Mouse (Mus musculus): ENCODE data around the gene Kcnk13. TPM values are rescaled to one million over a fixed set of nuclear protein-coding genes. Genes with fewer than 3 reads are reported as not detected.

Kcnk13 gene
- polyA plus RNA-seq, 1 experiment from 2014 or later, result 1.5 TPM

- Histone ChIP-seq H3K4me2 (replicated peaks) (no peak overlapping the region), H3K9ac (no peak overlapping the region), H3K4me3 (no peak overlapping the region), H3K4me1 (no peaks in the 10 kb centered on the region), H3K9me3 (no peaks in the 10 kb centered on the region), H3K27ac (no peak overlapping the region), H3K36me3 (peaks cover 28% of the 10 kb centered on the region), H3K27me3 (no peaks in the 10 kb centered on the region)
- WGBS, result 87% methylated on average over 6 of the region's 6 CpGs
- ATAC-seq (ENCODE audit: insufficient number of reproducible peaks, insufficient read depth, low FRiP score, low TSS enrichment), result no peak
Observed at GRCm38 (mm10) chr12:99939179-99939578, 25.1 kb upstream of the Kcnk13 start.

- 94% methylated on average over 7 of the region's 7 CpGs for WGBS
- Histone ChIP-seq H3K27me3 (no peaks in the 10 kb centered on the region), H3K4me2 (replicated peaks) (no peak overlapping the region), H3K9ac (no peak overlapping the region), H3K36me3 (peaks cover 23% of the 10 kb centered on the region), H3K27ac (no peak overlapping the region), H3K4me3 (no peak overlapping the region), H3K4me1 (no peaks in the 10 kb centered on the region), H3K9me3 (no peaks in the 10 kb centered on the region)
- no peak for ATAC-seq (ENCODE audit: insufficient number of reproducible peaks, insufficient read depth, low FRiP score, low TSS enrichment)
Observed at GRCm38 (mm10) chr12:99940704-99941103, 23.6 kb upstream of the Kcnk13 start.

- Histone ChIP-seq H3K4me2 (replicated peaks) (no peak overlapping the region), H3K4me1 (no peaks in the 10 kb centered on the region), H3K9me3 (no peaks in the 10 kb centered on the region), H3K27ac (no peak overlapping the region), H3K4me3 (no peak overlapping the region), H3K9ac (no peak overlapping the region), H3K36me3 (peaks cover 24% of the 10 kb centered on the region), H3K27me3 (no peaks in the 10 kb centered on the region)
- ATAC-seq (ENCODE audit: insufficient number of reproducible peaks, insufficient read depth, low FRiP score, low TSS enrichment), result no peak
- WGBS, result 80% methylated on average over 8 of the region's 8 CpGs
Observed at GRCm38 (mm10) chr12:99942441-99942840, 21.9 kb upstream of the Kcnk13 start.

DNA sequence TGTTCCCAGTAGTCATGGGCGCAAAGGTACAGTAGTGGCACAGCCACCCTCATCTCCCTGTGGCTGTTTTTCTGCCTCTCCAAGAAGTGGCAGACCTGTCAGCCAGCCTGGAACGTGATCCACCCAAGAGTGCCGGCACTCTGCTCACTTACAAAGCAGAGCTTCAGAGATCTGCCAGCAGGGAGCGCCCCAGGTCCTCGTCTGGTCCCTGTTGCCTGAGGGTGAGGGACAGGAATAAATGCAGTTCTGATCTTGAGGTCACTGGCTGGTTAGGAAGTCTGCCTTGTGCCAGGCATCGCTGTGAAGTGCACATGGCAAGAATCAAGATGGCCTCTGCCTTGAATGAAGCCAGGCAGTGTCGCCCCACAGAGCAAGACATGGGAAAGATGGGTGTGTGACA, 11.4 kb upstream of the Kcnk13 start:
- no peaks in the 10 kb centered on the region for H3K27me3 ChIP-seq
- no peaks in the 10 kb centered on the region for H3K4me1 ChIP-seq
- H3K4me3 ChIP-seq, result no peak overlapping the region
- no peak for ATAC-seq (ENCODE audit: insufficient number of reproducible peaks, insufficient read depth, low FRiP score, low TSS enrichment)
- WGBS, result 49% methylated on average over 7 of the region's 7 CpGs
- H3K36me3 ChIP-seq, result 0 out of 2 replicates have a peak, but pooled peaks cover 11% of the 10 kb centered on the region
- no peak overlapping the region for H3K4me2 ChIP-seq (replicated peaks)
- no peaks in the 10 kb centered on the region for H3K9me3 ChIP-seq
- H3K27ac ChIP-seq, result no peak overlapping the region
- no peak overlapping the region for H3K9ac ChIP-seq

- 80% methylated on average over 7 of the region's 7 CpGs for WGBS
- no peak overlapping the region for H3K9ac ChIP-seq
- ATAC-seq (ENCODE audit: insufficient number of reproducible peaks, insufficient read depth, low FRiP score, low TSS enrichment), result no peak
- peaks cover 4% of the 10 kb centered on the region; the same call in 1 of the 2 replicates for H3K4me1 ChIP-seq
- H3K36me3 ChIP-seq, result 0 out of 2 replicates have a peak, but pooled peaks cover 6% of the 10 kb centered on the region
- H3K27ac ChIP-seq, result no peak overlapping the region
- peaks cover 4% of the 10 kb centered on the region; the same call in 1 of the 2 replicates for H3K27me3 ChIP-seq
- H3K4me3 ChIP-seq, result no peak overlapping the region
- H3K9me3 ChIP-seq, result no peaks in the 10 kb centered on the region
- H3K4me2 ChIP-seq (replicated peaks), result no peak overlapping the region
Observed at GRCm38 (mm10) chr12:99956411-99956810, 7.9 kb upstream of the Kcnk13 start.

- H3K27me3 ChIP-seq, result peaks cover 10% of the 10 kb centered on the region
- 60% methylated on average over 9 of the region's 9 CpGs for WGBS
- H3K4me3 ChIP-seq, result no peak overlapping the region
- H3K9ac ChIP-seq, result no peak overlapping the region
- H3K4me2 ChIP-seq (replicated peaks), result no peak overlapping the region
- no peak for ATAC-seq (ENCODE audit: insufficient number of reproducible peaks, insufficient read depth, low FRiP score, low TSS enrichment)
- H3K27ac ChIP-seq, result no peak overlapping the region
- H3K36me3 ChIP-seq, result 0 out of 2 replicates have a peak, but pooled peaks cover 6% of the 10 kb centered on the region
- no peaks in the 10 kb centered on the region for H3K9me3 ChIP-seq
- peaks cover 4% of the 10 kb centered on the region; the same call in 1 of the 2 replicates for H3K4me1 ChIP-seq
Observed at GRCm38 (mm10) chr12:99958068-99959060, 5.9 kb upstream of the Kcnk13 start.

- Histone ChIP-seq H3K9ac (no peak overlapping the region), H3K4me3 (no peak overlapping the region), H3K9me3 (no peaks in the 10 kb centered on the region), H3K27ac (no peak overlapping the region), H3K4me2 (replicated peaks) (no peak overlapping the region), H3K4me1 (peaks cover 7% of the 10 kb centered on the region), H3K27me3 (peaks cover 19% of the 10 kb centered on the region), H3K36me3 (0 out of 2 replicates have a peak, but pooled peaks cover 6% of the 10 kb centered on the region)
- ATAC-seq (ENCODE audit: insufficient number of reproducible peaks, insufficient read depth, low FRiP score, low TSS enrichment), result no peak
Observed at GRCm38 (mm10) chr12:99959291-99959690, 5.0 kb upstream of the Kcnk13 start.

- H3K9me3 ChIP-seq, result no peaks in the 10 kb centered on the region
- no peak overlapping the region for H3K9ac ChIP-seq
- no peak overlapping the region for H3K4me3 ChIP-seq
- ATAC-seq (ENCODE audit: insufficient number of reproducible peaks, insufficient read depth, low FRiP score, low TSS enrichment), result no peak
- WGBS, result 42% methylated on average over 10 of the region's 10 CpGs
- no peak overlapping the region for H3K27ac ChIP-seq
- H3K36me3 ChIP-seq, result 0 out of 2 replicates have a peak, but pooled peaks cover 6% of the 10 kb centered on the region
- peaks cover 25% of the 10 kb centered on the region for H3K27me3 ChIP-seq
- no peak overlapping the region for H3K4me2 ChIP-seq (replicated peaks)
- peaks cover 13% of the 10 kb centered on the region for H3K4me1 ChIP-seq
Observed at GRCm38 (mm10) chr12:99959930-99960329, 4.4 kb upstream of the Kcnk13 start.

DNA sequence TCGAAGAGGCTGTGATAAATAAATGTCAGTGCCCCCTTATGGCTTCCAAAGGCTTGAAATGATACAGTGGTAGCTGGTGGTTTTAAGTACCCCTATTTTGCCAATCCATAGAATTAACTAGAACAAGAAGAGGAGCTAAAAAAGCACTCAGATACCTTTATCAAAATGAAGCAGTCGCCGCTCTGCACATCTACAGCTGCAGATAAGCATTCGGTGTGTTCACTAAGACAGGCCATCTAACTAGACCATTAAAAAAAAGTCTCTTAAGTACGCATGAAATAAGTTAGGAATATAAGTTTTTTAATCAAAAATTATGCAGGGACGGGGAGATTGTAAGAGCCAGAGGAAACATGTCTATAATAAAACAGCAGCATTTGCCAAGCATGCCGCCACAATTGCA, 3.6 kb upstream of the Kcnk13 start:
- Histone ChIP-seq H3K27ac (no peak overlapping the region), H3K36me3 (0 out of 2 replicates have a peak, but pooled peaks cover 2% of the 10 kb centered on the region), H3K4me2 (replicated peaks) (no peak overlapping the region), H3K4me1 (peaks cover 18% of the 10 kb centered on the region), H3K27me3 (peaks cover 33% of the 10 kb centered on the region), H3K4me3 (no peak overlapping the region), H3K9me3 (no peaks in the 10 kb centered on the region), H3K9ac (no peak overlapping the region)
- no peak for ATAC-seq (ENCODE audit: insufficient number of reproducible peaks, insufficient read depth, low FRiP score, low TSS enrichment)
- 92% methylated on average over 7 of the region's 7 CpGs for WGBS

GRCm38 (mm10) chr12:99965203-99966115, 1.2 kb downstream of the Kcnk13 start:
- H3K27me3 ChIP-seq, result peaks cover 77% of the 10 kb centered on the region
- H3K36me3 ChIP-seq, result no peaks in the 10 kb centered on the region
- ATAC-seq (ENCODE audit: insufficient number of reproducible peaks, insufficient read depth, low FRiP score, low TSS enrichment), result no peak
- peak overlapping the region; percentile 94 for H3K4me2 ChIP-seq (replicated peaks)
- H3K9me3 ChIP-seq, result no peaks in the 10 kb centered on the region
- no peak overlapping the region for H3K27ac ChIP-seq
- WGBS, result under 1% methylated on average over 77 of the region's 77 CpGs
- H3K4me3 ChIP-seq, result peak overlapping the region; percentile 48
- H3K4me1 ChIP-seq, result peaks cover 29% of the 10 kb centered on the region
- peak overlapping the region; percentile 36 for H3K9ac ChIP-seq

DNA sequence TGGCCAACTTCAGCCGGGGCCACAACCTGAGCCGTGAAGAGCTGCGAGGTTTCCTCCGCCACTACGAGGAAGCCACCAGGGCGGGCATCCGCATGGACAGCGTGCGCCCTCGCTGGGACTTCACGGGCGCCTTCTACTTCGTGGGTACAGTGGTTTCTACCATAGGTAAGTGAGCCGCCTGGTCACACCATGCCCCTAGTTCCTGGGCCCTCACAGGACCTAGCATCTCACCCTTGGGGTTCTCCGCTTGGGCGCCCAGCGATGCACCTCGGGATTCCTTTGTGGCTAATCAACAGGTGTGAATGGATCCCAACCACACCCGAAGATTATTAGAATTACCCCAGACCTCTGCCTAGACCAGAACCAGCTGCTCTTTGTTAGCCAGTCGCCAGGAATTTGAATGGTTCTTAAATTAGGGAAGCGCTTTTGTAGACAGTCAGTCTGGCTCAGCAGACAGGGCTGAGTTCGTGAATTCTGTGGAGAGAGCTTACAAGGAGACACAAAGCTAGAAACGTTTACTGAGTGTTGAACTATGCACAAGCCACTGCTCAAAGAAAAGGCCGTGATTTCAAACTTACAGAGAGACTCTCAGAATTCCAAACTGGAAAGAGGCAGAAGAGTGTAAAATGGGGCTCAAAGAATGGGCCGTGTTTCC, 1.9 kb downstream of the Kcnk13 start:
- Histone ChIP-seq H3K27me3 (peaks cover 73% of the 10 kb centered on the region), H3K4me3 (peak overlapping the region; percentile 48), H3K4me1 (peaks cover 29% of the 10 kb centered on the region), H3K9ac (peak overlapping the region; percentile 36), H3K9me3 (no peaks in the 10 kb centered on the region), H3K27ac (no peak overlapping the region), H3K36me3 (no peaks in the 10 kb centered on the region), H3K4me2 (replicated peaks) (peak overlapping the region; percentile 94)
- ATAC-seq (ENCODE audit: insufficient number of reproducible peaks, insufficient read depth, low FRiP score, low TSS enrichment), result no peak
- 3% methylated on average over 25 of the region's 25 CpGs for whole genome bisulfite sequencing
